Mouse (Mus musculus) olfactory bulb, adult 2 months (tissue): ENCODE data around the gene Spib. TPM values are rescaled to one million over a fixed set of nuclear protein-coding genes. Genes with fewer than 3 reads are reported as not detected.

Experiments
- H3K27ac ChIP-seq: fragments of 200-500 bp; 2 replicates; pipeline ENCODE4 v1.5.1; 2012; ENCODE audit warnings: low read depth, low read length; ENCODE audit not compliant: insufficient read depth
- H3K4me1 ChIP-seq: fragments of 200-500 bp; 2 replicates; pipeline ENCODE4 v1.6.1; 2012; ENCODE audit warnings: low read length; ENCODE audit not compliant: control insufficient read depth, insufficient read depth
- H3K4me3 ChIP-seq: fragments of 200-500 bp; 2 replicates; pipeline ENCODE4 v1.5.1; 2012; ENCODE audit warnings: mild to moderate bottlenecking, low read depth, low read length, moderate library complexity; ENCODE audit not compliant: insufficient read depth
- CTCF ChIP-seq: fragments of 200-500 bp; IDR thresholded peaks from 2 replicates; pipeline ENCODE4 v1.5.1; 2012; ENCODE audit warnings: low read depth, mild to moderate bottlenecking, low read length, moderate library complexity; ENCODE audit not compliant: insufficient read depth
- POLR2A ChIP-seq: fragments of 200-500 bp; IDR thresholded peaks from 2 replicates; pipeline ENCODE4 v1.6.1; 2012; ENCODE audit warnings: mild to moderate bottlenecking, low read depth, low read length, moderate library complexity; ENCODE audit not compliant: insufficient read depth
- WGBS: fragments of 180-500 bp; shearing (Covaris S2); methylation state at CpG from one replicate; pipeline ENCODE4 v1.1.7; 2018; 5-methylcytosine and 5-hydroxymethylcytosine counted together
- polyA plus RNA-seq: library from polyadenylated mRNA; stranded (reverse); fragments of >200 nt; gene quantifications from 2 replicates; pipeline ENCODE4 v1.2.4, GENCODE M21; 2012; ENCODE audit warnings: low replicate concordance; ENCODE audit not compliant: missing spikeins, insufficient read depth, insufficient read length

Spib gene
- not detected in 2 replicates for polyA plus RNA-seq

DNA sequence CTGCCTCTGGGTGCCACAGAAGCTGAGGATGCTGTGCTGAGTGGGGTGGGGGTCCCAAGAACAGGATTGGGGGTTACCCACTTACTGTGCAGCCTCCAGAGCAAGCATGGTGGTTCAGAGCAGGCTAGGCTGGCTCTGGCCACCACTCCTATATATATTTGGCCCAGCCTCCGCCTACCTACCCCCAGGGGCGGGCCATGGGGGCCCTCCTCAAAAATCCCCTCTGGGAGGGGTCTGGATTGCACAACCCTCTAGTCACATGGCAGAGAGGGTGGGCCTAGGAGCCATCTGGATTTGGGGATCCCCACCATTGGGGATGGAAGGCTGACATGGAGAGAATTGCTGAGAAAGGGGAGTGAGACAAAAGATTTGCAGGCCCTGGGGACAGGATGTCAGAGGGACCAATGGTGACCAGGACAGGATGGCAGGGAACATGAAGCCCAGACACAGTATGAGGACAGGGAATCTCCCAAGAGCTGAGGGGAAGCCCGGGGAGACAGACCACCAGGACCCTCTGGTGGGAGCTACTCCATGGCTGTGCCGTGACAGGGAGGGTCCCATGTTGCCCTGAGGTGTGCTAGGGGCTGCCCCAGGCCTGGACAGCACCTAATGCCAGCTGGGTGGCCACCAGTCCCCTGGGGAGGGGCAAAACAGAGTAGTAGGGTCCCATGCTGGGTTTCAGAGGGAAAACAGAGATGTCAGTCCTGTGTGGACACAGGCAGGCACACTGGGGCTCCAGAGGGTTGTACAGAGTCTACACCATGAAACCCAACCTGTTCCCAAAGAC is at the start of gene Spib:
Gene Spib (minus strand): TSS at position 126 of the 787 bp plus-strand sequence.
- WGBS, result 91% methylated on average over 4 of the region's 4 CpGs
- no peak within 1 kb of the TSS for H3K4me3 ChIP-seq

DNA sequence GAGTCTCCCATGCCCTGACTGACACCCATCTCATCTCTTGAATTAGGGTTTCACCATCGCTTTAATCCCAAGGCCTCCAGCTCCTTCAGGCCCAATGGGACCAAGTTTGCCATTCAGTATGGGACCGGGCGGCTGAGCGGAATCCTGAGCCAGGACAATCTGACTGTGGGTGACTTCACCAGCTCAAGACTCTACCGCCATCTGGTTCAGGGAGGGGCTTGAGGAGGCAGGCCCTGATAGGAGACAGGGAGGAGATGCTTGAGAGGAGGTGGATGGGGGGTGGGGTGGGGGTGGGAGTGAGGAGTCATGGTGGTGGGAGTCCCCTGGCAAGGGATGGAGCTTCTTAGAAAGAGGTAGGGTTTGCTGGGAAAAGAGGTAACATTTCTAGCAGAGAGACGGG is 49.8 kb upstream of the Spib start:
- Histone ChIP-seq H3K27ac (no peak overlapping the region), H3K4me1 (peaks cover 8% of the 10 kb centered on the region), H3K4me3 (no peak overlapping the region)
- WGBS, result 84% methylated on average over 6 of the region's 6 CpGs
- TF ChIP-seq CTCF (no peak), POLR2A (no peak)

More for the DNA sequence above, at the start of gene Spib:
- Histone ChIP-seq H3K27ac (no peak within 1 kb of the TSS), H3K4me1 (peaks cover 5% of the 10 kb centered on the region)
- TF ChIP-seq CTCF, result no peak
- TF ChIP-seq POLR2A, result no peak

DNA sequence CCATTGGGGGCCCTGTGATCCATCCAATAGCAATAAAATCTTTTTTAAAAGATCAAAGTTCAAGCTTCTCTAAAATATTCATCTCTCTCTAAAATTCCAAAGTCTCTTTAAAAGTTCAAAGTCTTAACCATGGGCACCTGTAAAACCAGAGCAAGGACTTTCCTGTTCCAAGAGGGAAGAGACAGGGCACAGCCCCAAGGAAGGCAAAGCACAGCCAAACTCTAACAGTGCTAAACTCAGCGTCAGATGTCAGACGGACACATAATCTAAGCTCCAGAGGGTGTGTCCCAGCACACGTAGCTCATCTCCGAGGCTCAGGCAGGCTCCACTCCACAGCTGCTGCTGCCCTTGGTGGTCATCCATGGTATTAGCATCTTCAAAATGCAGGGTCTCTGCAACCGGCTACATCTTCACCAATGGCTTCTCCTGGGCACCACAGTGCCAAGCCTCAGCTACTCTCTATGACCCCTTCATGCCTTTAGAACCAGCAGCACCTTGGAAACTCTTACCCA is 44.5 kb upstream of the Spib start:
- Histone ChIP-seq H3K27ac (no peak overlapping the region), H3K4me1 (no peaks in the 10 kb centered on the region), H3K4me3 (no peak overlapping the region)
- TF ChIP-seq POLR2A (no peak), CTCF (no peak)
- 51% methylated on average over 5 of the region's 5 CpGs for WGBS

DNA sequence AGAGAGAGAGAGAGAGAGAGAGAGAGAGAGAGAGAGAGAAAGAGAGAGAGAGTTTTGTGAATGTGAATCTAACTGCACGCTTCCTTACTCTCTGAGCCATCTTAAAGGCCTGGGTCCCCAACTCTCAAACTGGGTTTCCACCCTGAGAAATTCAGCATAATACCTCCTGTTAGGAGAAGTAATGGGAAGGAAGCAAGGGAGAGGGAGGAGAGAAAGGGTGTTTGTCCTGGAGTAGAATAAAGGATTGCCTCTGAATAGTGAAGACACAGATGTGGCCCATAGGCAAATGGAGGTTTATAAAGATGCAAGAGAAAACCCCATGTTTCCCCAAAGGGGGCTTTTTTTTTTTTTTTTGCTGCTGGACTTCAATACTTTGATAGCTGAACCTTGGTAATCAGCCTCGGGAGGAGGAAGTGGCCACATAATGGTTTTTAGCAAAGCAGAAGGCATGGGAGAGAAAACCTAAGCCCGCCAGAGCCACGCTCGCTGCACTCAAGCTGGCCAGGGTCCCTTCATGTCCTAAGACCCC is 41.1 kb upstream of the Spib start:
- Histone ChIP-seq H3K27ac (no peak overlapping the region), H3K4me3 (no peak overlapping the region), H3K4me1 (no peaks in the 10 kb centered on the region)
- TF ChIP-seq CTCF (no peak), POLR2A (no peak)
- WGBS, result 80% methylated on average over 5 of the region's 5 CpGs

DNA sequence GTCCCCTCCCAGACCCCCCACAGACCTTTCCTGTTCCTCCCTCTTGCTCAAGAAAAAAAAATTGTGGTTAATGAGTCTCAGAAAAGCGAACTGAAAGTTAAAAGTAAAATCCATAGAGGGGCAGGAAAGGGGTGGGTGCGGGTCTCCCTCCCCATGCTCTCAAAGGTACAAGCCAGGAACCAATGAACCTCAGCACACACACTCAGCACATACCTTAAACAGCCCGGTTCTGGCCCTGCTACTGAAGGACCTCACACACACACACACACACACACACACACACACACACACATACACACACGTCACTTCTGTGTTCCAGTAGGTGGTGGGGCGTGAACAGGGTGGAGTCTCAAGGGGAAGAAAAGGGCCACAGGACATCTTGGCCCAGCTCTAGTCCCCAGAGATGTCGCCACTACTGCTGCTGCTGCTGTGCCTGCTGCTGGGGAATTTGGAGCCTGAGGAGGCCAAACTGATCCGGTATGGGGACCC is 40.4 kb upstream of the Spib start, which contains the start of gene Napsa:
Gene Napsa (plus strand): TSS at position 168 of the 489 bp plus-strand sequence.
- TF ChIP-seq CTCF (no peak), POLR2A (no peak)
- no peak within 1 kb of the TSS for H3K27ac ChIP-seq
- H3K4me1 ChIP-seq, result no peaks in the 10 kb centered on the region
- no peak within 1 kb of the TSS for H3K4me3 ChIP-seq
- WGBS, result 41% methylated on average over 7 of the region's 7 CpGs

DNA sequence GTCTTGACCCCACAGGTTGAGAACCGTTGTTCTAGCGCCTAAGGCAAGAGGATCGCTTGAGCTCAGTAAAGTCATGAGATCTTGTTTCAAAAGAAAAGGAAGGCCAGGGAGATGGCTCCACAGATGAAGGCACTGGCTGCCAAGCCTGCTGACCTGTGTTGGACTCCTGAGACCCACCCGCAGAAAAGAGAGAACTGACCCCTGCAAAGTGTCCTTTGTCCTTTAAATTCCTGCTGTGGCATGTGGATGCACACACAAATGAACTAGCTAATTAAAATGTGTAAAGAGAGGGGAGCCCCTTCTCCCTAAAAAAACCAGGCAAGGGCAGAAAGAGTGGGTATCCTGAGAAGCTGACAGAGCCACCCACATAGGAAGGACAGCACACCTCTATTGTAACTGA is 39.9 kb upstream of the Spib start:
- WGBS, result 52% methylated on average over 4 of the region's 4 CpGs
- Histone ChIP-seq H3K27ac (no peak overlapping the region), H3K4me3 (no peak overlapping the region), H3K4me1 (no peaks in the 10 kb centered on the region)
- TF ChIP-seq CTCF (no peak), POLR2A (no peak)

DNA sequence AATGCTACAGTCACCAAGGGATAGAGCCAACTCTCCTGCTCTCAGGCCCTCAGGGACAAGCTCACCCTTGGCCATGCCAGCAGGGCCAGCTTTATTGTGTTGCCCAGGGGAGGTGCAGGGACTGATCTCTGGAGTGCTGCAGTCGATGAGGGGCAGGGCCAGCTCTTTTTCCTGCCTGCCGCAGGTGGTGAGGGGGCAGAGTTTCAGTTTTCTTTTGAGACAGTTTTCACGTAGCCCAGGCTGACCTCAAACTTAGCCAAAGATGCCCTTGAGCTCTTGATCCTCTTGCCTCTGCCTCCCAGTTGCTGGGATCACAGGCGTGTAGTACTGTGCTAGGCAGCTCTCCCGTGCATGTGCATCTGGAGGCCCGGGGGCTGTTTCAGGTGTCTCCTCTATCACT is 39.1 kb upstream of the Spib start:
- 81% methylated on average over 6 of the region's 6 CpGs for WGBS
- no peak for TF ChIP-seq CTCF
- no peak for TF ChIP-seq POLR2A
- Histone ChIP-seq H3K27ac (no peak overlapping the region), H3K4me1 (no peaks in the 10 kb centered on the region), H3K4me3 (no peak overlapping the region)

DNA sequence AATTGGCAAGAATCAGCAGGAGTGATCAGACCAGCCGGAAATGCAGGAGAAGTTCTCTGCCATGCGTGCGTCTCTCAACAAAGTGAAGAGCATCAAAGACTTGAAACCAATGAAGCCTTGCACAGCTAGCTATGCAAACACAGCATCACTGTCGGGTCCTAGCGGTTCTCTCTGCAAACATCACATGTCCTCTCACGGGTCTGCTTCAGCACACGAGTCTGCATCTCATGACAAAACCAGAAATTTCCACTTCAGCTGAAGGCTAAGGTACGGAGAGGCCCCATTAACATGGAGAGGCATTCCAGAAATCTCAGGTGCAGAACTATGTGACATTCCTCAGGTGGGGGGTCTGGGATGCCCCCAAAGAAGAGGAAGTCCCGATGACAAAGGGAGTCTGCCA is 36.9 kb upstream of the Spib start:
- no peak overlapping the region for H3K27ac ChIP-seq
- 69% methylated on average over 9 of the region's 9 CpGs for WGBS
- TF ChIP-seq CTCF, result no peak
- no peak for TF ChIP-seq POLR2A
- H3K4me1 ChIP-seq, result no peaks in the 10 kb centered on the region
- H3K4me3 ChIP-seq, result no peak overlapping the region

DNA sequence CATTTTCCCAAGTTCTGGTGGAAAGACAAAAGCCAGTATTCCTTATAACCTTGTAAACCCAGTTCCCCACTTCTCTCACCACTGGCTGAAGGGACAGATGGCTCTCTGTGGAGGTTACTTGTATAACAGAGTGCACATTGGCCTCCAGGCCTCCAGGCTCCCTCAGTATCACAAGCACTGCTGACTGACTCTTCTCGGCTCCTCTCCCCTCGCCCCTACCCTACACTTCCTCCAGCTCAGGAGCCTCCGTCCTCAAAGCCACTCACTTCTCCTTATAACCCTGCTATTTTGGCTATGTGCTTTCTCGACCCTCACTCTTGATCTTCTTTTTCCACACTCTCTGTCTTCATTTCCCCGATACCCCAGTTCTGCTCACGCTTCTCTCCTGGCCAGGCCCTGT is 33.5 kb upstream of the Spib start:
- H3K27ac ChIP-seq, result no peak overlapping the region
- 77% methylated on average over 6 of the region's 6 CpGs for WGBS

More for the DNA sequence above, 33.5 kb upstream of the Spib start:
- TF ChIP-seq CTCF, result no peak
- no peak for TF ChIP-seq POLR2A
- Histone ChIP-seq H3K4me1 (no peaks in the 10 kb centered on the region), H3K4me3 (no peak overlapping the region)
